Mouse (Mus musculus) bone marrow, adult 2 months (tissue): Measurements from ENCODE around the gene Insl3. TPM values are rescaled to one million over a fixed set of nuclear protein-coding genes. Genes with fewer than 3 reads are reported as not detected.

Experiments
- H3K27ac ChIP-seq: fragments of 200-500 bp; 2 replicates; pipeline ENCODE4 v1.5.1; 2012; ENCODE audit warnings: low read depth, mild to moderate bottlenecking, control low read depth, inconsistent platforms, low read length; ENCODE audit not compliant: control insufficient read depth, poor library complexity, insufficient read depth
- H3K4me1 ChIP-seq: fragments of 200-500 bp; 2 replicates; pipeline ENCODE4 v1.6.1; 2011; ENCODE audit warnings: low read length; ENCODE audit not compliant: control insufficient read depth, insufficient read depth
- H3K4me3 ChIP-seq: fragments of 200-500 bp; replicated peaks from 2 replicates; pipeline ENCODE3; 2011; ENCODE audit warnings: mild to moderate bottlenecking, low read depth, low read length, control low read depth; ENCODE audit not compliant: control insufficient read depth
- CTCF ChIP-seq: fragments of 200-500 bp; IDR thresholded peaks from 2 replicates; pipeline ENCODE4 v1.5.1; 2011; ENCODE audit warnings: low read length, control low read depth; ENCODE audit not compliant: control insufficient read depth, insufficient read depth
- POLR2A ChIP-seq: fragments of 200-500 bp; IDR thresholded peaks from 2 replicates; pipeline ENCODE4 v1.6.1; 2011; ENCODE audit warnings: low read depth, mild to moderate bottlenecking, control low read depth, low read length, borderline replicate concordance; ENCODE audit not compliant: control insufficient read depth
- WGBS: fragments of 180-500 bp; shearing (Covaris S2); methylation state at CpG from one replicate; pipeline ENCODE4 v1.1.7; 2018; 5-methylcytosine and 5-hydroxymethylcytosine counted together
- polyA plus RNA-seq: library from polyadenylated mRNA; stranded (reverse); fragments of >200 nt; gene quantifications from 2 replicates; pipeline ENCODE4 v1.2.4, GENCODE M21; 2011; ENCODE audit warnings: low replicate concordance; ENCODE audit not compliant: missing spikeins, insufficient read depth, insufficient read length

The Insl3 gene
- polyA plus RNA-seq, 1 experiment: 16.7 TPM

DNA sequence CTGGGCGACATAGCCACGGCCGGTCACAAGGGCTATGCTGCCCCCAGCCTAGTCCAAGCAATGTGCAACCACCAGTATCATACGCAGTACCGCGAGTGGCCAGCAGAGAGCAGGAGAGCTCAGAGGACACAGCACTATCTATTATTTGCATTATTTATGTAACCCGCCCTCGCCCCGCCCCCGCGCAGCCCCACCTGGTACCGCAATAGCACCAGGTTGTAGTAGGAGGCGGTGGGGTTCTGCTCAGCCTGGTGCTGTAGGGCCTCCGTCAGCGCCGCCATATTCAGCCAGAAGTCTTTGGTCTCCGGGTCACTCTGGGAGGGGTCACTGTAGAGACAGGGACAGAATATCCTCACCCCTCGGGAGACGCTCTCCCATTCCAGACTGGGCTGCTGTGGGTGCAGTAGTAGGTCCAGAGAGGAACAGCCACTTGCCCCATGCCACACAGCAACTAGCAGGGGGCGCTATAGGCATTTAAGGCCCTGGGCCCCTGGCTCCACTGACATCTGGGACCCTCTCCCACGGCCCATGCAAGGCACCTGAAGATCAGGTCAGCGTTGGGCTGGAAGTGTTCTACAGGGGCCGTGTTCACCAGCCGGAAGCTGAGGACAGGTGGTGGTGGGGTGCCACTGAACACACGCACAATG lies 20.9 kb downstream of the Insl3 start:
- Histone ChIP-seq H3K4me1 (no peaks in the 10 kb centered on the region), H3K4me3 (no peak overlapping the region), H3K27ac (no peak overlapping the region)
- TF ChIP-seq CTCF (peak; percentile 84), POLR2A (no peak; the same call in 1 of the 2 replicates)
- WGBS: 62% methylated on average over 25 of the region's 25 CpGs

DNA sequence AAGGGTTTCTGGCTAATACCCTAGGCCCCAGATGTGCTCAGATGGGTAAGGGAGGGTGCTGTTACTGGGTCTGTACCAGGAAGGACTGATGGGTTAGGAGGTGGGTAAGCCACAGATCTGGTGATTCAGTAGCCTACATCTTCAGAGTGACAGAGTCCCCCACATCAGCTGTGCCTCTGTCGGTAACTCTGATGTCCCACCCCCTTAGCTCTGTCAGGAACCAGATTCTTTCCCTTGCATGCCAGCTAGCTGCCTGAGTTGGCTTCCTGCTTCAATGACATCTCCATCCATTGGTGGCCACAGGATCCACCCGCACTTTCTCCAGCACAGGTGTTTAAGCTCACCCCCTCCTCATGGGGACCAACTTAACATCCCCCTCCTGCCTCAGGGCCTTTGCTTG lies 22.6 kb downstream of the Insl3 start:
- WGBS: 84% methylated on average over 2 of the region's 2 CpGs
- no peak overlapping the region for H3K4me3 ChIP-seq
- H3K4me1 ChIP-seq: no peaks in the 10 kb centered on the region
- TF ChIP-seq CTCF: no peak
- TF ChIP-seq POLR2A: no peak
- H3K27ac ChIP-seq: no peak overlapping the region

DNA sequence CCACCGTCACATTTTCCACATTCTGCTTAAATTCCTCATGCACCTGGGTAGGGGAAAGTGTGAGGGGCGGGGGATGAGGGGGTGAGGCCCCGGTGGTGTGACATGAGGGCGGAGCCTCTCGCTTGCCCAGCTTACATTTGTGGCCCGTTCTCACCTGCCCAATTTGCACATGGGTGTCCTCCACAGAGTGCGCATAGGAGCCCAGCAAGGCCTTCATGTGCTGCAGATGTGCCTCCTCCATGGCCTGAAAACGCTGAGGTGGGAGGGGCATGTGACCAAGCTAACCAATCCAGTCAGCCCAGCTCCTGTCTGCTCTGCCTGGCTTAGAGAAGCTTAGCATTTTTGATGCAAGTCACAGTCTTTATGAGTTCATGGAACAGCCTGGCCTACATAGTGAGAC lies 26.5 kb downstream of the Insl3 start:
- Histone ChIP-seq H3K4me3 (no peak overlapping the region), H3K4me1 (peaks cover 3% of the 10 kb centered on the region), H3K27ac (no peak overlapping the region)
- WGBS: 80% methylated on average over 8 of the region's 8 CpGs
- TF ChIP-seq CTCF (no peak), POLR2A (no peak)

DNA sequence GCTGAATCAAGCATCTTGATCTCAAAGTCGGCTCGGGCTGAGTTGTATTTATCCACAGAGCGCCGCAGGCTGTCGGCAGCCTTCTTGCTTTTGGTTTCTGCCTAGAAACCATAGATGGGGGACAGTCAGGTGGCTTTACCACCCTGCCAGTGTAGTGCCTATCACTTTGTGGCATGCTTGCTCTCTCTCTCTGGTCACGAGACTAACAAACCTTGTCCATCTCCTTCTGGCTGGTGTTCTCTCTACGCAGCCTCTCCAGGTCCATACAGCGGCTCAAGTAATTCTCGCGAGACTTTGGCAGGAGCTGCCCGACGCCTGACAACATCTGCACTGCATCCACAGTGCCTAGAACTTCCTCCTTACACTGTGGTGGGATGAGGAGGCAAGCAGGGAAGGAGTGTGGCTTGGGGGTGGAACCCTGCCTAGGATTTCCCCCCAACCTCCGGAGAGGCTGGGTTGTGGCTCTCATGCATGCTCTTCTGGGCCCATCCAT lies 27.6 kb downstream of the Insl3 start:
- 91% methylated on average over 13 of the region's 13 CpGs for WGBS

DNA sequence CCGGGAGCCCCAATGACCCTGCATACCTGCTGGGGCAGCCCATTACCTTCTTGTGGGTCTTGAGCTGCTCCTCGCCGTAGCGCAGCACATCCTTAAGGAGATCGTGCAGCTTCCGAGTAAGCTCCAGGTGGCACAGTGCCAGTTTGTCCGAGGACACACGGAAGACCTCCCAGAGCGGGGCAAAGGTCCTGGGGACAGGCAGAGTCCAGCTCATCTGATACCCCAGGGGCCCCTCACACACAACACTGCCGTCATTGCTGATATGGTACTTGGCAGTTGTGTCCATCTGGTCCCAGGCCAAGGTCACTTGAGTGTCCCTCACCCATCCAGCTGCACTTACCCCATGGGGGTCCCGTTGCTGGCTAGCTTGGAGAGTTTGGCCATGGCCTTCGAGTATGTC lies 28.1 kb downstream of the Insl3 start:
- no peak for TF ChIP-seq POLR2A
- TF ChIP-seq CTCF: no peak
- Histone ChIP-seq H3K27ac (no peak overlapping the region), H3K4me3 (no peak overlapping the region), H3K4me1 (peaks cover 4% of the 10 kb centered on the region)
- WGBS: 96% methylated on average over 12 of the region's 12 CpGs

More for the DNA sequence above, 27.6 kb downstream of the Insl3 start:
- no peak overlapping the region for H3K27ac ChIP-seq
- no peak overlapping the region for H3K4me3 ChIP-seq
- no peak for TF ChIP-seq POLR2A
- no peak for TF ChIP-seq CTCF
- H3K4me1 ChIP-seq: peaks cover 4% of the 10 kb centered on the region

DNA sequence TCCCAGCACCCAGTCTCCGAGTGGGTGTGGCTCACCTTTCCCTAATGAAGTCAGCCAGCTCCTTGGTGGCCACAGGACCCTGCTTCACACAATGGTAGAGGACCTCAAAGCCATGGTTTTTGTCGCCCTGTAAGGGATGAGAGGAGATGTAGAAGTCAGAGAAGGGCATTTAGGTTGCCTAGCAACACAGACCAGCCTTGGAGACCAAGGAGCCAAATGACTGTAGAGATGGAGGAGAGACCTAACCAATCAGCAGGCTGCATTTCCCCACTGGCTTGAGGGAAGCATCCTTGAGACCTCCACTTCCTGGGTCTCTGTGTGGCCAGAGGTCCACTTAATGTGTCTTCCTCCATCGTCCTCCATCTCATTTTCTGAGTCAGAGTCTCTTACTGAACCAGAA lies 29.2 kb downstream of the Insl3 start:
- 76% methylated on average over 3 of the region's 3 CpGs for WGBS
- H3K27ac ChIP-seq: no peak overlapping the region
- H3K4me1 ChIP-seq: peaks cover 6% of the 10 kb centered on the region
- TF ChIP-seq POLR2A (no peak), CTCF (no peak)
- no peak overlapping the region for H3K4me3 ChIP-seq

DNA sequence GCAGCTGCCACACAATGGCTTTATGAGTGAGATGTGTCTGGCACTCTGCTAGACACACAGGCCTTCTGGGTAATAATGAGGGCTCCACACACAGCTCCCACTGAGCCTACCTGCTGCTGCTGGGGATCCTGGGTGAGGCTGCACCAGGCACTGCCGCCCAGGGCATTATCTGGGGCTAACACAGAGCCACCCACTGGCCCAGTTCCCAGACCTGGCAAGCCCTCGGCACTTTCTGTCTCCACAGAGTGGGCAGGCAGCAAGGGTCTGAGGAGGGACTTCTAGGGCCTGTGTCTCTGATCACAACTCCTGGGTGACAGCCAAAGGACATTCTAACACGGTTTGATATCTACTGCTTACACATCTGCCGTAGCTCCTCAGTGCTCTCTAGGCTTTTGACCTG lies 30.2 kb downstream of the Insl3 start:
- H3K4me1 ChIP-seq: peaks cover 9% of the 10 kb centered on the region
- H3K4me3 ChIP-seq: no peak overlapping the region
- TF ChIP-seq CTCF (no peak), POLR2A (peak; percentile 35; the same call in 1 of the 2 replicates)
- WGBS: 57% methylated on average over 4 of the region's 4 CpGs
- H3K27ac ChIP-seq: peak overlapping the region; percentile 76

DNA sequence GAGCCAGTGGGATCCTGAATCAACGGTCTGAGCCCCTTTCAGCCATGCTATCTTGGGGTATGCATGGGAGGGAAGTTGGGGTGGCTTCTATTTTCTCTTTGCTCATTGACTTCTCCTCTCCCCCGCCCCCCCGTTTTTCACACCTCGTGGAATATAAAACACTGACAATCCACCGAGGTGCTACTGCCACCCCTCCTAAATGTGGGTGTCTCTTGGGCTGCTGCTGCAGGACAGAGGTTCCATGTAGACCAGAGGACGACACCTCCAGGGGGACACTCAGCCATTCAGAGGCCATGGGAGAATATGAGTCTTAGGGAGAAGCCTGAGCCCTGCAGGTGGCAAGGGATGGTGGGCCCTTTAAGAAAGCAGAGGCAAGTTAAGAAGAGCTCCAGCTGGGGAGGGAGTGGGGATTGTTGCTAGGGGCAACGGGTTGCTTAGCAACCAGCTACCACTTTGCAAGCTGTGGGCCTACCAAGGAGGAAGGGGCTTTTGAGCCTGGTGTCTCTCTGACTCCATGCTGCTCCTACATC lies 31.0 kb downstream of the Insl3 start:
- TF ChIP-seq POLR2A (no peak), CTCF (no peak)
- no peak overlapping the region for H3K4me3 ChIP-seq
- peaks cover 11% of the 10 kb centered on the region for H3K4me1 ChIP-seq
- H3K27ac ChIP-seq: peak overlapping the region; percentile 76
- 69% methylated on average over 7 of the region's 7 CpGs for WGBS
